Mouse (Mus musculus) liver, embryonic 14.5 days (tissue): ENCODE results near the gene Cnga1.

ENCODE experiments used
- CTCF ChIP-seq: IDR thresholded peaks from 2 replicates; pipeline ENCODE4 v1.5.1; 2016; ENCODE audit warnings: antibody characterized with exemption, low read depth, control low read depth
- EP300 ChIP-seq: IDR thresholded peaks from 2 replicates; pipeline ENCODE4 v1.6.1; 2016; ENCODE audit warnings: antibody characterized with exemption, low read depth

- TF ChIP-seq CTCF: no peak
- no peak for TF ChIP-seq EP300
Measured at GRCm38 (mm10) chr5:72656270-72656791, 12.3 kb upstream of the Cnga1 start.
